Mouse (Mus musculus) ovary, postnatal 14 days (tissue): ENCODE data around the gene Tspan18.
A peak's percentile ranks its signal among the peaks of the same experiment; 100 is the strongest.

Source experiments
- DNase-seq: peaks from one replicate; pipeline ENCODE4 v3.0.0; 2022; ENCODE audit warnings: low spot score

The Tspan18 gene

GRCm38 (mm10) chr2:93333817-93334731 is at the start of gene Tspan18:
Gene Tspan18 (minus strand): TSS chr2:93334505.
- DNase-seq, result peak; percentile 53

DNA sequence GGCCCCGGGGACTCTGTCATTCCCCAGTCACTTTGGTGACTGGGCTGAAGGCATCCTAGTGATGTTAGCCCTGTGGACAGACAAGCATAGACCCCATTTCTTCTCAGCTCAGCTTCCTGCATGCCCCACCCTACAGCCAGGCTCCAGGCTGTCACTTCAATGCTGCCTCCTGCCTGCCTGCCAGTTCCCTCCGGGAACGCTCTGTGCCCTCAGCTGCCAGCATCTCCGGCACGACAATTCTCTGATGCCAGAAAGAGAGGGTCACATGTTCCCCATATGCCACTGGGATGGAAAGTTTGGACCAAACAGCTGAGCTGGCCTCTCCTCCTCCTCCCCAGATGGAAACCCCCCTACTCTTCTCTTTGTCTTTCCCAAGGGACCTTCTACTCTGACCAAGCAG is 49.5 kb upstream of the Tspan18 start:
- no peak for DNase-seq

DNA sequence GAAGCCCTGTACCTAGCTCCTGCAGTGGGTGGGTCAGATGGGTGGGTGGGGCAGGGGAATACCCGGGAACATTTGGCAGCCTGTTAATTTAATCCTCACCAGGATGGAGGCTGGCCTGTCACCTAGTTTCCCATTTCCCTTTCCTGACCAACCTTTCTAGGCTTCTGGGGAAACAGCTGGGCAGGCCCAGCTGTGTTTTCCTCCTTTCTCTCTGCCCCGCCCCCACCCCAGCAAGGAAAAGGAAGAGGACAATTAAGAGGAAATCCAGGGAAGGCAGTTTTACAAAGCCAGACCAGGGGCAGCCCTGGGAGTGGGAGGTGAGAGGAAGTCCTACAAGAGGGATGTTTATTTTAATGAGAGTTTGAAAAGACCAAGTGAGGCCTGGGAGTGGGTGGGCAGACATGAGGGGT is 46.4 kb upstream of the Tspan18 start:
- no peak for DNase-seq

GRCm38 (mm10) chr2:93377797-93378196 is 43.5 kb upstream of the Tspan18 start:
- DNase-seq, result no peak

- DNase-seq, result no peak
Measured at GRCm38 (mm10) chr2:93377157-93377556, 42.9 kb upstream of the Tspan18 start.

GRCm38 (mm10) chr2:93372872-93373271 is 38.6 kb upstream of the Tspan18 start:
- DNase-seq, result no peak

DNA sequence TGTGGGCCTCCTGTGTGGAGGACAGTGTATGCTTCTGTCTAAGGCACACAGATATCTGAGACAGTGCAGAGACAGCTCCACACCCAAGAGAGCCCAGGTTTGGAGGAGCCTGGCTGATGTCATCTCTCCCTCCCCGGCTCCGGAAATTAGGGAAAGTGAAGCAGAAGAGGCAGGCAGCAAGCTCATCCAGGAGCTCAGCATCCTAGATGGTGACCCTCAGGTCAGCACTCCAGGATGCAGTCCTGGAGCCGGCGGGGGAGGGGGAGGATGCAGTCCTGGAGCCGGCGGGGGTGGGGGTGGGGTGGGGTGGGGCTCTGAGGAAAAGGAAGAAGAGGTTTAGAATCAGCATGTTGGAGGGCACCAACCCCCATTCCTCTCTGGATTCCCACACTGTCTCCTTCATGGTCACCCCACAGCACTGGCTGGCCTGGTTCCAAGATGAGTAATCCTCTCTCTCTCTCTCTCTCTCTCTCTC is 37.8 kb upstream of the Tspan18 start:
- no peak for DNase-seq

- no peak for DNase-seq
Measured at GRCm38 (mm10) chr2:93368954-93369353, 34.6 kb upstream of the Tspan18 start.

GRCm38 (mm10) chr2:93367962-93368361 is 33.7 kb upstream of the Tspan18 start:
- DNase-seq, result no peak

DNA sequence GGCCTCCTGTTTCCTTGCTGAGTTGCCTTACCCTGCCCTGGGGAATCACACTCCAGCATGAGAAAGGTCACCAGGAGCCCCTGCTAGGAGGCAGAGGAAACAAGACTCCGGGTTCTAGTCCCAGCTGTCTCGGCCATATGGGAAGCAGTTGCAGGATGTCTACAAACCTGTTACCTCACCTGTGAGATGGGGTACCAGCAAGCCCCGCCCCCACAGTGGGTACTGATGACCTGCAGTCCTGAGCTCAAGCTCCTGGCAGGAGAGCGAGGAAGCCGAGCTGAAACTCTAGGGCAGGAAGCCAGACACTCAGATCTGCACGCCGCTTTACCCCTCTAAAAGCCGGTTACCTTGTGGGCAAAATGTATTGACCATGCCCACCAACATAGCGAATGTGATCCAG is 31.1 kb upstream of the Tspan18 start:
- no peak for DNase-seq

DNA sequence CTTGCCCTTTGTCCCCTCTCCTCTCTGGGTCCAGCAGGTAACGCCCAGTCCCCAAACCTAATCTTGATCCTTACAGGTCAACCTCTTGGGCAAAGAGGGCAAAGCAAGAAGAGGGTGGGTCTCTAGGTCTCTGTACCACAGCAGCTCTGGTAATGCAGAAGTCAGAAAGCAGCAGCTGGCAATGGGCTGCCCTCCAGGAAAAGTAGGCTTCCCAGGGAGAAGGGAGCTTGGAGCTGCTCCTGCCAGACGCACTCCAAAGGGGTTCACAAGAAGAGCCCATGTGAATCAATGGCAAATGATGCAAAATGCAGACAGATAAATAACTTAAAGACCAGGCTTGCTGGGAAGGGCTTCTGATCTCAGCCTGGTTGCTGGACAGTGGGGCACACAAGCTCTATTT is 30.6 kb upstream of the Tspan18 start:
- no peak for DNase-seq

- DNase-seq, result no peak
Measured at GRCm38 (mm10) chr2:93361454-93361853, 27.1 kb upstream of the Tspan18 start.

GRCm38 (mm10) chr2:93360310-93360709 is 26.0 kb upstream of the Tspan18 start:
- DNase-seq, result no peak

- DNase-seq, result no peak
Measured at GRCm38 (mm10) chr2:93357391-93357790, 23.1 kb upstream of the Tspan18 start.

DNA sequence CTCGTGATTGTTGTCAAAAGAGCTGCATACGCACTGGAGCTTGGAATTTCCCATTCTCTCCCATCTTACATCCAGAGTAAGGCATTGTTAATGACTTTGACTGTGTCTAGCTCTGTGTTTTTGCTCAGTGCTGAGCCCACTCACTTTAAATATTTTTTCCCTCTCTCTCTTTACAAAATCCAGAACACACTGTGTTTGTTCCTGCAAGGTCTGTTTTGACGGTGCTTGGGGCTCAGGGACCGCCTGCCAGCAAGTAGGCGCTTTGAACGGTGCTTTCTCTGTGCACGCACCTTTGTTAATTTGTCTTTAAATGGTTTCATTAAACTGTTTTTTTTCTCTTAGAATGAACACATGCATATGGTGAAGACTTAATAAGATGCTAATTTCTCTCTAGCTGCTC is 21.5 kb upstream of the Tspan18 start:
- no peak for DNase-seq

GRCm38 (mm10) chr2:93354621-93355020 is 20.3 kb upstream of the Tspan18 start:
- DNase-seq, result no peak

DNA sequence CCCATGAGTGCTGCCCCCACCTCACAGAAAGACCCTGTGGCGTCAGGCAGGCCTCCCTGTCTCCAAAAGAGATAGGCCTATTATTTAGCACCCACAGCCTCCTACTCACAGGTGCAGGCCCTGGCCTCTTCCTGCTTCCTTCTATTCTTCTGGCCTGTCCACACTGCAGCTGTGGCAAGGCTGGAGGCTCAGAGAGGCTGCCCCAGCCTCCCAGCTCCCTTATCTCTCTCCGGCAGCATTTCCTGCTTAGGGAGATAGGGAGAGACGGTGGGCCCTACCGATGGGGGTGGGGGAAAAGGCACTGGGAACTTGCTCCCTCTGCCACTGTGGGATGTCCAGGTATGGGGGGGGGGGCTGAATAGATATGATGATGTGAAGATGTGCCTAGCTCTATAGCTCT is 19.4 kb upstream of the Tspan18 start:
- no peak for DNase-seq

GRCm38 (mm10) chr2:93352915-93353685 is 18.8 kb upstream of the Tspan18 start:
- no peak for DNase-seq

- no peak for DNase-seq
Measured at GRCm38 (mm10) chr2:93351352-93351751, 17.0 kb upstream of the Tspan18 start.

DNA sequence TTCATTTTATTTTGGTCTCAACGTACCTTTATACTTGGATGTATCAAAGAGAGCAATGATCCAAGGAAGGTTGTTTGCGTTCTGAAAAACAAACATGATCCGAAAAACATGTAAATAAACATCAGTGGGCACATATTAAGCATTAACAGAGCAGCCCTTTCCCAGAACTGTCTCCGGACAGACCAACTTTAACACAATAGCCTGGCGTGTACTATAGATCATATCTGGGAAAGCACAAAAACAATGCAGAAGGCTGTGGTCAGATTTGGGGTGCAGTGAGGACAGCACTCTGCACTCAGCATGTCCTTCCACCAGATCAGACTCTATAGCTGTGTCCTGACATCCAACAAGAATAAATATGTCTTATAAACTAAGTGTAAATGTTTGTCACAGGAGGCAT is 12.7 kb upstream of the Tspan18 start:
- no peak for DNase-seq

DNA sequence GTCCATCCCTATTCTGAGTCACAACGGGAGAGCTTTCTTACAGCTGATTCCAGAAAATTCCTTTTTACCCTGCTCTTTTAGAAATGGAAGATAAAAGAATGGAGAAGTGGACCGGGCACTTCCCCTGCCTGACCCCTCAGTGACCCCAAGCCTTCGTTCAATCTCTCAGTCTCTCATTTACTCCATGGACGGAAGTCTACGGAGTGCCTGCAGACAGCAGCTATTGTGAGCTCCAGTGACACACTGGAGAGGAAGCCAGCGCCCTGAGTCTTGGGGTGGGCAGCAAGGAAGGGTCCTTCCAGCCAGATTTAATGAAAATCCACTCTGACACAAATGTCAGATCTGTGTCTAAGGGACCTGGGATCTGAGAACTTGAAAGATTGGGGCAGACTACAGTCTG is 12.3 kb upstream of the Tspan18 start:
- DNase-seq, result no peak

DNA sequence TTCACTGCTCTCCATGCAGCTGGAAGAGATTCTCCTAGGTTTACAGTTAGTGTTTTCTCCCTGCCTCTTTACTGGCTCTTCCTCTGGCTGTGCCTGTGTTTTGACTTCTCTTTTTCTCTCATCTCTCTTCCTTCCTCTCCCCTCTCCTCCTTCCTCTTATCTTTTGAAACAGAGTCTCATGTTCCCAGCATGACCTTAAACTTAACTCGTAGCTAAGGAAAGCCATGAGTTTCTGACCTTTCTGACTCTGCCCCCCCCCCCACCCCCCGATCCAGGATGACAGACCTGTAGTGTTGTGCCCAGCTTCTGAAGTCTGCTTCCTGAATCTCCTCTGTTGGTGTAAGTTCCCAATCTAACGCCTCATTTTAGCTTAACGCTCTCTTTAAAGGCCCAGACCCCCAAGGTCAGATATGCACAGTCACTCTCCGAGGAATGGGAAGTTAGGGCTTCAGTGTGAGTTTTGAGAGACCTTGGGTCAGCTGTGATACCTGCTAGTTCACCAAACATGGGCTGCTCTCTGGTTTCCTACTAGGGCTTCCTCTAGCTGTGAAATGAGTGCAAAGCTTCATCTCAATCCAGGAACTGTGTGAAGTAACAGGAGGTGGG is 11.5 kb upstream of the Tspan18 start:
- DNase-seq, result no peak
